Mouse (Mus musculus): ENCODE results near the gene Sec23a. TPM values are rescaled to one million over a fixed set of nuclear protein-coding genes. Genes with fewer than 3 reads are reported as not detected.

Sec23a gene
- 10 to 100 TPM; 21.4 to 22.2 TPM for total RNA-seq (2023)

DNA sequence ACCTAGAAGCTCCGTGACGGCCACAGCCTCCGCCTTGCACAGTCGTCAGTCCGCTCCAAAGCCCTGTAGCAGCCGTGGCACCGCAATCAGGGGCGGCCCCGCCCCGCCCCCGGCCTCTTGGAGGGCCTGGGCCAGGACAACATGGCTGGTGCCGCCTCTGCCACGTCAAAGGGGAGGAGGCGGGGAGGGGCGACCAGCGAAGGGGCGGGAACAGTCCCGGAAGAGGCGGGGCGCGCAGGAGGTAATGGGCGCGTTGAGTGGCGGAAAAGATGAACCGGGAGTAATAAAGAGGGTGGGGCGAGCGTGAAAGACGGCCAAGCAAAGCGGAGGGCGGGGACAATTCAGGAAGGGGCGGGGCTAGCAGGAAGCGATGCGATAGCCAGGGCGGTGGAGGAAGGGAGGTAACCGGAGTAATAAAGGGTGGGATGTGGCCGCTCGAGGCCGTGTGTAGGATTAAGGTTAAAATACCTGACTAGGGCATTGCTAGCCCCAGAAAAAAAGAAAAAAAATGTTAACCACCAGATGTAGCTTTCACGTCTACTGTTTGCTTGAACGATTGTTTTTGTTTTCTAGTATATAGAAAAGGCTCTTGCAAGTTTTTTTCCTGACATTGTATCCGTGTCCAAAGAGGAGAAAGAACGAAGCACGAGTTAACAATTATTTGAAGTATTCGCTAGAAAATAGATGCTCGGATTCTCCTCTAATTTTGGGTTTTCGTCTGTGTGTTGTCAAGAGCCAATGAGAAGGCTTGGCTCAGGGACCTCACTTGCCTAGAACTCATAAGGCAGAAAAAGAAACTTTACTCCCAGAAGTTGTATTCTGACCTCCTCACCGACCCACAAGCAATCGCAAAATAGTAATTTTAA lies at the start of gene Sec23a:
Sec23a (minus strand) TSS at position 174 of the 866 bp plus-strand sequence.

GRCm38 (mm10) chr12:59060993-59061595 lies 49.3 kb upstream of the Sec23a start, which contains the start of gene Trappc6b:
Trappc6b (minus strand) TSS chr12:59061472.

GRCm38 (mm10) chr12:59013234-59013633 lies 1.4 kb upstream of the Sec23a start, which contains the start of gene Gemin2:
Gemin2 (plus strand) TSS chr12:59013393.

Other genes with a start within 250 kb of the Sec23a start
- 1 to 10 TPM; 7.4 to 9.6 TPM for gene Gemin2, start 1.4 kb upstream of the Sec23a start, total RNA-seq (2023)
- gene Trappc6b, start 49.5 kb upstream of the Sec23a start, total RNA-seq (2023): 10 to 100 TPM; 39.7 to 56.0 TPM
- gene Pnn, start 54.9 kb upstream of the Sec23a start, total RNA-seq (2023): 10 to 100 TPM; 35.2 to 37.4 TPM
- 100 to 1,000 TPM; 118 to 129 TPM for gene Mia2, start 83.8 kb upstream of the Sec23a start, total RNA-seq (2023)
- 10 to 100 TPM; 44.6 to 46.7 TPM for gene Fbxo33, start 207.7 kb upstream of the Sec23a start, total RNA-seq (2023)